Mouse (Mus musculus) midbrain, embryonic 11.5 days (tissue): ENCODE measurements around the gene Ccdc181. TPM values are rescaled to one million over a fixed set of nuclear protein-coding genes. Genes with fewer than 3 reads are reported as not detected.

ENCODE experiments used
- ATAC-seq: fragments of 200-750 bp; cut with Nextera tagmentation; 2 replicates; pipeline ENCODE4 v1.8.0; 2017; ENCODE audit warnings: moderate TSS enrichment, moderate library complexity; ENCODE audit not compliant: low FRiP score
- DNase-seq: peaks from one replicate; pipeline ENCODE4 v3.0.0; 2015; ENCODE audit warnings: low spot score; ENCODE audit errors: missing footprints
- H3K27ac ChIP-seq: fragments of 300-500 bp; sonication (generic); 2 replicates; pipeline ENCODE4 v1.5.1; 2014; ENCODE audit warnings: low read depth, low read length
- H3K27me3 ChIP-seq: fragments of 300-500 bp; sonication (generic); 2 replicates; pipeline ENCODE4 v1.6.1; 2014; ENCODE audit warnings: mild to moderate bottlenecking, low read length, moderate library complexity, mixed read lengths; ENCODE audit not compliant: control insufficient read depth, insufficient read depth
- H3K36me3 ChIP-seq: fragments of 300-500 bp; sonication (generic); 2 replicates; pipeline ENCODE4 v1.6.1; 2014; ENCODE audit warnings: mild to moderate bottlenecking, low read length, moderate library complexity, mixed read lengths; ENCODE audit not compliant: control insufficient read depth, insufficient read depth
- H3K4me1 ChIP-seq: fragments of 300-500 bp; sonication (generic); 2 replicates; pipeline ENCODE4 v1.6.1; 2014; ENCODE audit warnings: low read length; ENCODE audit not compliant: control insufficient read depth, insufficient read depth
- H3K4me2 ChIP-seq: fragments of 300-500 bp; sonication (generic); 2 replicates; pipeline ENCODE4 v1.6.1; 2014; ENCODE audit warnings: mild to moderate bottlenecking, moderate library complexity
- H3K4me3 ChIP-seq: fragments of 300-500 bp; sonication (generic); 2 replicates; pipeline ENCODE4 v1.5.1; 2014; ENCODE audit warnings: low read depth, low read length
- H3K9ac ChIP-seq: fragments of 300-500 bp; sonication (generic); 2 replicates; pipeline ENCODE4 v1.6.1; 2014; ENCODE audit warnings: low read length
- H3K9me3 ChIP-seq: fragments of 300-500 bp; sonication (generic); 2 replicates; pipeline ENCODE4 v1.6.1; 2016; ENCODE audit warnings: low read length; ENCODE audit not compliant: control insufficient read depth
- WGBS: fragments of 180-500 bp; shearing (Covaris S2); extraction: QIAGEN DNeasy Blood & Tissue Kit; methylation state at CpG from one replicate; pipeline ENCODE4 v1.1.7; 2014; 5-methylcytosine and 5-hydroxymethylcytosine counted together
- polyA plus RNA-seq: library from polyadenylated mRNA; unstranded; fragments of >200 nt; fragmentation: Nextera tagmentation; extraction: Ambion mirVana; gene quantifications from 2 replicates; pipeline ENCODE4 v1.2.1, GENCODE M21; 2014

Gene Ccdc181
- polyA plus RNA-seq, 1 experiment from 2014 or later = 16.4 TPM

- Histone ChIP-seq H3K27ac (no peak overlapping the region), H3K9me3 (no peaks in the 10 kb centered on the region), H3K9ac (no peak overlapping the region), H3K4me1 (no peaks in the 10 kb centered on the region), H3K4me3 (no peak overlapping the region), H3K4me2 (no peak overlapping the region), H3K27me3 (no peaks in the 10 kb centered on the region), H3K36me3 (peaks cover 3% of the 10 kb centered on the region; the same call in 1 of the 2 replicates)
- WGBS = 93% methylated on average over 3 of the region's 3 CpGs
- no peak for DNase-seq
- no peak for ATAC-seq
These were observed 60.0 kb downstream of the Ccdc181 start for GRCm38 (mm10) chr1:164335435-164335834.

GRCm38 (mm10) chr1:164335846-164336245 lies 60.5 kb downstream of the Ccdc181 start:
- ATAC-seq (no peak), DNase-seq (no peak)
- H3K4me3 ChIP-seq = no peak overlapping the region
- no peaks in the 10 kb centered on the region for H3K27me3 ChIP-seq
- H3K36me3 ChIP-seq = peaks cover 3% of the 10 kb centered on the region; the same call in 1 of the 2 replicates
- H3K9ac ChIP-seq = no peak overlapping the region
- no peaks in the 10 kb centered on the region for H3K9me3 ChIP-seq
- H3K27ac ChIP-seq = no peak overlapping the region
- H3K4me1 ChIP-seq = no peaks in the 10 kb centered on the region
- 90% methylated on average over 4 of the region's 4 CpGs for WGBS
- no peak overlapping the region for H3K4me2 ChIP-seq

Other genes starting within 250 kb of the Ccdc181 start
- gene Sele, start 227.4 kb upstream of the Ccdc181 start, polyA plus RNA-seq = not detected in 2 replicates
- not detected in 2 replicates for gene Sell, start 213.6 kb upstream of the Ccdc181 start, polyA plus RNA-seq
- gene Selp, start 160.3 kb upstream of the Ccdc181 start, polyA plus RNA-seq = not detected in 2 replicates
- gene F5, start 123.7 kb upstream of the Ccdc181 start, polyA plus RNA-seq = 0.25 and 0.50 TPM in 2 replicates
- gene Slc19a2, start 26.5 kb upstream of the Ccdc181 start, polyA plus RNA-seq = 11.1 and 14.1 TPM in 2 replicates
- 29.9 and 30.0 TPM in 2 replicates for gene Nme7, start 28.5 kb downstream of the Ccdc181 start, polyA plus RNA-seq
- 25.3 and 26.8 TPM in 2 replicates for gene Blzf1, start 31.9 kb downstream of the Ccdc181 start, polyA plus RNA-seq
- 35.5 and 36.7 TPM in 2 replicates for gene Atp1b1, start 182.8 kb downstream of the Ccdc181 start, polyA plus RNA-seq